Mouse (Mus musculus) ES-Bruce4 (cell line): Measurements from ENCODE around the gene Rhobtb3. TPM values are rescaled to one million over a fixed set of nuclear protein-coding genes. Genes with fewer than 3 reads are reported as not detected.
A peak's percentile ranks its signal among the peaks of the same experiment; 100 is the strongest.

Experiments
- H3K27ac ChIP-seq: 2 replicates; pipeline ENCODE4 v1.5.1; 2012; ENCODE audit warnings: low read length, inconsistent platforms; ENCODE audit not compliant: insufficient read depth
- H3K27me3 ChIP-seq: 2 replicates; pipeline ENCODE4 v1.6.1; 2012; ENCODE audit warnings: mild to moderate bottlenecking, low read length, inconsistent platforms; ENCODE audit not compliant: control insufficient read depth, poor library complexity, insufficient read depth, severe bottlenecking
- H3K36me3 ChIP-seq: 2 replicates; pipeline ENCODE4 v1.6.1; 2012; ENCODE audit warnings: inconsistent platforms, mild to moderate bottlenecking, low read length, moderate library complexity; ENCODE audit not compliant: control insufficient read depth, poor library complexity, insufficient read depth, severe bottlenecking
- H3K4me1 ChIP-seq: one replicate; pipeline ENCODE4 v1.8.1; 2011; ENCODE audit warnings: low read length; ENCODE audit not compliant: control insufficient read depth, insufficient read depth
- H3K4me3 ChIP-seq: 2 replicates; pipeline ENCODE4 v1.5.1; 2011; ENCODE audit warnings: low read depth, mild to moderate bottlenecking, low read length
- H3K9ac ChIP-seq: 2 replicates; pipeline ENCODE4 v1.6.1; 2012; ENCODE audit warnings: low read depth, mild to moderate bottlenecking, inconsistent platforms; ENCODE audit not compliant: poor library complexity, severe bottlenecking
- H3K9me3 ChIP-seq: replicated peaks from 2 replicates; pipeline ENCODE4 v1.6.1; 2012; ENCODE audit warnings: mild to moderate bottlenecking, low read length, inconsistent platforms; ENCODE audit not compliant: control insufficient read depth, poor library complexity, insufficient read depth, severe bottlenecking
- CTCF ChIP-seq: IDR thresholded peaks from one replicate; pipeline ENCODE4 v1.8.1; 2011; ENCODE audit warnings: low read depth, low read length
- EP300 ChIP-seq: IDR thresholded peaks from 2 replicates; pipeline ENCODE4 v1.6.1; 2011; ENCODE audit warnings: low read depth, low read length; ENCODE audit not compliant: insufficient read depth
- POLR2A ChIP-seq: IDR thresholded peaks from one replicate; pipeline ENCODE4 v1.8.1; 2011; ENCODE audit warnings: low read length; ENCODE audit not compliant: insufficient read depth
- polyA plus RNA-seq: library from polyadenylated mRNA; stranded (reverse); fragments of >200 nt; gene quantifications from 2 replicates; pipeline ENCODE4 v1.2.4, GENCODE M21; 2011; ENCODE audit warnings: low read depth; ENCODE audit not compliant: missing spikeins, insufficient read depth, insufficient read length

Rhobtb3 gene
- polyA plus RNA-seq, 1 experiment, result 33.7 TPM

- Histone ChIP-seq H3K27ac (no peak overlapping the region), H3K9me3 (no peaks in the 10 kb centered on the region), H3K4me3 (peak overlapping the region; percentile 98), H3K4me1 (no peaks in the 10 kb centered on the region), H3K27me3 (no peaks in the 10 kb centered on the region; the same call in 1 of the 2 replicates), H3K36me3 (no peaks in the 10 kb centered on the region), H3K9ac (peak overlapping the region; percentile 87)
- TF ChIP-seq CTCF, result no peak
- TF ChIP-seq EP300, result no peak
- no peak for TF ChIP-seq POLR2A
Observed at GRCm38 (mm10) chr13:75942731-75943130, 994 bp downstream of the Rhobtb3 start.

GRCm38 (mm10) chr13:75941518-75942295 lies 2.0 kb downstream of the Rhobtb3 start:
- no peak overlapping the region for H3K27ac ChIP-seq
- TF ChIP-seq EP300, result no peak
- no peak for TF ChIP-seq POLR2A
- TF ChIP-seq CTCF, result no peak
- no peaks in the 10 kb centered on the region for H3K9me3 ChIP-seq
- no peaks in the 10 kb centered on the region; the same call in 1 of the 2 replicates for H3K27me3 ChIP-seq
- no peak overlapping the region for H3K9ac ChIP-seq
- no peak overlapping the region for H3K4me3 ChIP-seq
- no peaks in the 10 kb centered on the region for H3K36me3 ChIP-seq
- H3K4me1 ChIP-seq, result no peaks in the 10 kb centered on the region

GRCm38 (mm10) chr13:75940791-75941517 lies 2.8 kb downstream of the Rhobtb3 start:
- Histone ChIP-seq H3K27ac (no peak overlapping the region), H3K4me1 (no peaks in the 10 kb centered on the region), H3K4me3 (no peak overlapping the region), H3K9me3 (no peaks in the 10 kb centered on the region), H3K27me3 (no peaks in the 10 kb centered on the region; the same call in 1 of the 2 replicates), H3K9ac (no peak overlapping the region), H3K36me3 (no peaks in the 10 kb centered on the region)
- TF ChIP-seq POLR2A, result no peak
- no peak for TF ChIP-seq CTCF
- no peak for TF ChIP-seq EP300

GRCm38 (mm10) chr13:75938866-75939265 lies 4.9 kb downstream of the Rhobtb3 start:
- Histone ChIP-seq H3K4me1 (no peaks in the 10 kb centered on the region), H3K9me3 (no peaks in the 10 kb centered on the region), H3K27me3 (no peaks in the 10 kb centered on the region; the same call in 1 of the 2 replicates), H3K27ac (no peak overlapping the region), H3K4me3 (no peak overlapping the region), H3K9ac (no peak overlapping the region), H3K36me3 (no peaks in the 10 kb centered on the region)
- TF ChIP-seq POLR2A, result no peak
- TF ChIP-seq CTCF, result no peak
- TF ChIP-seq EP300, result no peak

GRCm38 (mm10) chr13:75933287-75933686 lies 10.4 kb downstream of the Rhobtb3 start:
- no peaks in the 10 kb centered on the region for H3K36me3 ChIP-seq

More at GRCm38 (mm10) chr13:75933287-75933686, 10.4 kb downstream of the Rhobtb3 start:
- H3K9ac ChIP-seq, result no peak overlapping the region
- no peaks in the 10 kb centered on the region for H3K27me3 ChIP-seq
- no peak for TF ChIP-seq POLR2A
- TF ChIP-seq EP300, result no peak
- TF ChIP-seq CTCF, result no peak
- no peak overlapping the region for H3K4me3 ChIP-seq
- no peaks in the 10 kb centered on the region for H3K4me1 ChIP-seq
- no peaks in the 10 kb centered on the region for H3K9me3 ChIP-seq
- no peak overlapping the region for H3K27ac ChIP-seq
